Mouse (Mus musculus) olfactory bulb, adult 2 months (tissue): ENCODE data around the gene 9430007A20Rik.

ENCODE experiments used
- CTCF ChIP-seq: fragments of 200-500 bp; IDR thresholded peaks from 2 replicates; pipeline ENCODE4 v1.5.1; 2012; ENCODE audit warnings: low read depth, mild to moderate bottlenecking, low read length, moderate library complexity; ENCODE audit not compliant: insufficient read depth
- POLR2A ChIP-seq: fragments of 200-500 bp; IDR thresholded peaks from 2 replicates; pipeline ENCODE4 v1.6.1; 2012; ENCODE audit warnings: mild to moderate bottlenecking, low read depth, low read length, moderate library complexity; ENCODE audit not compliant: insufficient read depth

DNA sequence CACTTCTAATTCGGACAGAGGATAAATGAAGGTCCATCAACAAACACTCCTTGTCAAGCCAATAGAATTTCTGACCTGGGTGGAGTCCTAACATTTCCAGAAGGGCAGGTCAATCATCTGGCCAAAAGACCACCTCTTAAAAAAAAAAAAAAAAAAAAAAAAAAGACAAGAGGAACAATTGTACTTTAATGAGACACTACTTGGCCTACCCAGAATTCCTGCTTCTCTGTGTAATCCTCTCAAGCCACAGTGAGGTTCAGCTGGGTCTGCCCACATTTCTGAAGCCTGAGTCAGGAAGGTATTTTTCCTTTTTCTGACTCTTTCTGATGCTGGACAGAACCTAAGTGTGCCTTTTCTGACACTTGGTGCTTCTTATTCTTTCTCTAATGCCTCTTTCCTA lies 25.1 kb downstream of the 9430007A20Rik start:
- TF ChIP-seq CTCF (no peak), POLR2A (no peak)
